Mouse (Mus musculus) bone marrow macrophage, adult 2 months (primary cell): ENCODE measurements around the gene Tctex1d1.

Experiments
- CTCF ChIP-seq: IDR thresholded peaks from 2 replicates; pipeline ENCODE4 v1.5.1; 2012; ENCODE audit warnings: low read depth, mild to moderate bottlenecking, low read length, moderate library complexity
- POLR2A ChIP-seq: IDR thresholded peaks from 2 replicates; pipeline ENCODE4 v1.6.1; 2012; ENCODE audit warnings: mild to moderate bottlenecking, low read depth, low read length, borderline replicate concordance

GRCm38 (mm10) chr4:103042997-103043396, 64.6 kb downstream of the Tctex1d1 start:
- no peak for TF ChIP-seq CTCF
- no peak for TF ChIP-seq POLR2A
